Mouse (Mus musculus) kidney, adult 2 months (tissue): ENCODE data around the gene Pigo.

Source experiments
- CTCF ChIP-seq: fragments of 200-500 bp; conservative IDR thresholded peaks from 2 replicates; pipeline ENCODE4 v1.5.1; 2011; ENCODE audit warnings: low read depth, mild to moderate bottlenecking, control low read depth, low read length, moderate library complexity, mixed read lengths; ENCODE audit not compliant: insufficient read depth, insufficient read length
- POLR2A ChIP-seq: fragments of 200-500 bp; IDR thresholded peaks from one replicate; pipeline ENCODE4 v1.6.1; 2011; ENCODE audit warnings: low read depth, low read length, control low read depth

DNA sequence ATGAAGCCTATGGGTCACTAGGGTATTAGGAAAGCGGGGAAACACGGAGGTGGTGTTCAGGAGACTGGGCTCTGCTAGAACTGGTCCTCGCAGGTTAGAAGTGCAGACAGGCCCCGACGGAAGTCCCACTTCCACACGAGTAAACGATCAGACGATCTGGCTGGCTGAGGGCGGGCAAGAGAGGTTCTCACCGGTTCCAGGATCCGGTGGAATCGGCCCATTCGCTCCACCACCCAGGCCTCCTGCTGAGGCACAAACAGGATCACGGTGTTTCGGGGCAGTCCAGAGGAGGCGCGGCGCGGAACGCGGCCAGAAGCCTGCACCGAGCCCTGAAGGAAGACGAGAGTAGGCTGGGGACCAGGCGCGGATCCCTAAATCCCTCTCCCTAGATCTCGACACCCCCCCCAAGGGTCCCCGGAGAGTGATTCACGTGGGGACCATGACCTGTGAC, 5.2 kb upstream of the Pigo start:
- TF ChIP-seq POLR2A (no peak), CTCF (no peak)
